Mouse (Mus musculus) left cerebral cortex, postnatal 14 days (tissue): ENCODE results near the gene Syt6. TPM values are rescaled to one million over a fixed set of nuclear protein-coding genes. Genes with fewer than 3 reads are reported as not detected.

Experiments
- microRNA-seq, 2 experiments: library from miRNA; unstranded; fragments of <30 nt; microRNA quantifications; one replicate each; pipeline ENCODE4 v1.2.0; 2022
- total RNA-seq, 2 experiments: library from RNA; stranded (reverse); gene quantifications; 2 replicates each; pipeline ENCODE4 v1.2.3; 2021

Gene Syt6
- total RNA-seq, 2 experiments from 2014 or later: 12.6 to 19.3 TPM

Small RNAs within 50 kb of the gene (microRNA-seq; reads per million reads assigned to microRNA genes)
- 0 reads per million in 2 experiments for gene Gm25325

Other genes starting within 250 kb of the Syt6 start
- 1 to 10 TPM in 1 of 2 experiments, not detected in 1; 1.5 TPM for gene Atg4a-ps, start 70.8 kb downstream of the Syt6 start, total RNA-seq
- 10 to 100 TPM; 12.2 to 14.2 TPM for gene Olfml3, start 162.8 kb downstream of the Syt6 start, total RNA-seq
- gene Gm10964, start 164.1 kb downstream of the Syt6 start, total RNA-seq: not detected
- 10 to 100 TPM; 77.1 to 88.6 TPM for gene Hipk1, start 216.3 kb downstream of the Syt6 start, total RNA-seq
- 1 to 10 TPM; 5.5 to 7.2 TPM for gene Dclre1b, start 234.2 kb downstream of the Syt6 start, total RNA-seq
- 10 to 100 TPM; 12.8 to 13.4 TPM for gene Ap4b1, start 234.3 kb downstream of the Syt6 start, total RNA-seq
- gene Gm43064, start 234.3 kb downstream of the Syt6 start, total RNA-seq: under 1 TPM in 1 of 2 experiments, not detected in 1; 0.62 TPM